18 mouse cellular contexts compared by ENCODE assay signal in genomic region chr7:48925214-48925613, GRCm38 (mm10). TPM values are rescaled to one million over a fixed set of nuclear protein-coding genes. Genes with fewer than 3 reads are reported as not detected.
DNase-seq lines count a peak whose midpoint lies in the region; ATAC-seq and TF ChIP-seq lines count a peak whose summit lies in the region.
"Had no signal": no experiment of that assay in that cellular context is flagged by ENCODE, and none has a peak within 500 bp of the region (broad histone marks: within the 10 kb centered on the region; RNA-seq: fewer than 3 reads in every experiment).

No protein-coding gene starts in this region.

- no peak overlapping the region for H3K4me3 ChIP-seq in kidney, adult 2 months (ENCODE audit: insufficient read depth, low read depth, low read length)
- H3K4me3 ChIP-seq in kidney, embryonic 15.5 days (replicated peaks), result no peak overlapping the region
- H3K4me3 ChIP-seq: forebrain, embryonic 13.5 days; hindbrain, embryonic 15.5 days; midbrain, embryonic 12.5 days had no signal

- peak overlapping the region; percentile 33 for H3K27ac ChIP-seq in kidney, adult 2 months (ENCODE audit: insufficient read depth, low read depth, low read length)
- H3K27ac ChIP-seq in kidney, embryonic 15.5 days, result no peak overlapping the region
- H3K27ac ChIP-seq: forebrain, embryonic 13.5 days; hindbrain, embryonic 15.5 days; midbrain, embryonic 12.5 days had no signal

- no peak for TF ChIP-seq CTCF in kidney, adult 2 months (conservative IDR thresholded peaks at IDR 0.05; ENCODE audit: insufficient read depth, insufficient read length, low read depth, low read length)

- no peaks in the 10 kb centered on the region for H3K36me3 ChIP-seq in kidney, adult 2 months (ENCODE audit: control insufficient read depth, insufficient read depth, low read length)
- no peaks in the 10 kb centered on the region for H3K36me3 ChIP-seq in kidney, embryonic 15.5 days
- H3K36me3 ChIP-seq: hindbrain, embryonic 15.5 days; midbrain, embryonic 12.5 days had no signal

- no peaks in the 10 kb centered on the region for H3K27me3 ChIP-seq in kidney, adult 2 months (replicated peaks; ENCODE audit: control insufficient read depth, insufficient read depth, low read length)
- no peaks in the 10 kb centered on the region for H3K27me3 ChIP-seq in kidney, embryonic 15.5 days
- H3K27me3 ChIP-seq: hindbrain, embryonic 15.5 days had no signal

- H3K9ac ChIP-seq in kidney, embryonic 15.5 days, result no peak overlapping the region
- H3K9ac ChIP-seq: forebrain, embryonic 13.5 days; hindbrain, embryonic 15.5 days; midbrain, embryonic 12.5 days had no signal

- no peak for ATAC-seq in kidney, embryonic 15.5 days (replicated peaks; ENCODE audit: low FRiP score)
- ATAC-seq in CD4-positive, CD25-positive, alpha-beta regulatory T cell, adult 4 months, result no peak
- ATAC-seq: forebrain, embryonic 13.5 days had no signal

- DNase-seq in kidney, adult 2 months, result peak; percentile 49
- DNase-seq in heart, postnatal 10 days, result peak; percentile 14 to 30
- DNase-seq in kidney, postnatal 25 days, result peak; percentile 18 to 46
- DNase-seq in lung, postnatal 10 days, result peak; percentile 38
- DNase-seq in cerebellum, adult 9-10 months, result no peak
- no peak for DNase-seq in MN1 (ENCODE audit: low spot score)
- DNase-seq: adrenal gland, postnatal 36 days; cerebellum, adult 11-12 months; gastrocnemius, postnatal 10 days; layer of hippocampus, adult 9-11 months; left cerebral cortex, postnatal 4 days; retina, postnatal 1 day; thymus, adult 2 months had no signal

- no peaks in the 10 kb centered on the region for H3K9me3 ChIP-seq in kidney, embryonic 15.5 days (replicated peaks)
- H3K9me3 ChIP-seq: forebrain, embryonic 13.5 days; hindbrain, embryonic 15.5 days; midbrain, embryonic 12.5 days had no signal

- 48% methylated on average over 3 of the region's 3 CpGs for WGBS in kidney, adult 2 months
- WGBS in kidney, embryonic 15.5 days, result 70% methylated on average over 3 of the region's 3 CpGs

- no peak for TF ChIP-seq POLR2A in kidney, adult 2 months (IDR thresholded peaks at IDR 0.05; ENCODE audit: low read depth, low read length)

- no peak overlapping the region for H3K4me2 ChIP-seq in kidney, embryonic 15.5 days
- H3K4me2 ChIP-seq: forebrain, embryonic 13.5 days; hindbrain, embryonic 15.5 days; midbrain, embryonic 12.5 days had no signal

- intact Hi-C loops in heart, postnatal 10 days (cut with DNase I), result no loop called here

- no peaks in the 10 kb centered on the region for H3K4me1 ChIP-seq in kidney, adult 2 months (ENCODE audit: control insufficient read depth, insufficient read depth, low read length)
- H3K4me1 ChIP-seq in kidney, embryonic 15.5 days, result peaks cover 36% of the 10 kb centered on the region
- H3K4me1 ChIP-seq: forebrain, embryonic 13.5 days had no signal

RNA-seq across cellular contexts. Expression of gene Nav2, which starts 16.7 kb away (rescaled TPM):
- 18.3 and 18.4 TPM in 2 replicates for polyA plus RNA-seq in kidney, adult 2 months (2012; rRNA removed)
- 27.0 and 28.8 TPM in 2 replicates for polyA plus RNA-seq in kidney, embryonic 15.5 days (2015; fragmentation: Nextera tagmentation; extraction: Ambion mirVana)
- total RNA-seq in heart, postnatal 10 days (2021), result 10 to 100 TPM; 79.7 to 82.1 TPM
- polyA plus RNA-seq in CD4-positive, CD25-positive, alpha-beta regulatory T cell, adult 4 months (2017; shearing (Covaris generic)), result 10 to 100 TPM; 30.6 to 45.1 TPM

RNA-seq across cellular contexts. Expression of gene E2f8, which starts 43.8 kb away (rescaled TPM):
- 0.12 and 0.28 TPM in 2 replicates for polyA plus RNA-seq in kidney, adult 2 months (2012; rRNA removed)
- 22.8 and 22.9 TPM in 2 replicates for polyA plus RNA-seq in kidney, embryonic 15.5 days (2015; fragmentation: Nextera tagmentation; extraction: Ambion mirVana)
- 1 to 10 TPM; 4.7 to 4.8 TPM for total RNA-seq in heart, postnatal 10 days (2021)
- polyA plus RNA-seq in CD4-positive, CD25-positive, alpha-beta regulatory T cell, adult 4 months (2017; shearing (Covaris generic)), result 1 to 10 TPM; 1.1 to 3.2 TPM

Comparison
In these comparisons a context has a peak if more than half of its experiments do, and no peak if none do; other contexts are left out.
1. DNase-seq: peak in kidney, adult 2 months (single experiment), heart, postnatal 10 days (2 of 2), kidney, postnatal 25 days (2 of 2) and lung, postnatal 10 days (single experiment); none in cerebellum, adult 9-10 months (single experiment) and MN1 (single experiment).